Mouse (Mus musculus) macrophage (primary cell): ENCODE results near the gene Wdr20. TPM values are rescaled to one million over a fixed set of nuclear protein-coding genes. Genes with fewer than 3 reads are reported as not detected.
A peak's percentile ranks its signal among the peaks of the same experiment; 100 is the strongest.

ENCODE experiments used
- H3K27ac ChIP-seq: fragments of 350-480 bp; formaldehyde crosslinking; 2 replicates; pipeline ENCODE4 v1.9.0; 2021
- H3K36me3 ChIP-seq: fragments of 350-480 bp; formaldehyde crosslinking; 2 replicates; pipeline ENCODE4 v1.9.0; 2021; ENCODE audit errors: inconsistent target
- H3K4me3 ChIP-seq: fragments of 350-480 bp; formaldehyde crosslinking; 2 replicates; pipeline ENCODE4 v1.9.0; 2021; ENCODE audit errors: inconsistent target
- H3K79me2 ChIP-seq: fragments of 350-480 bp; formaldehyde crosslinking; 2 replicates; pipeline ENCODE4 v1.9.0; 2021; ENCODE audit errors: inconsistent target
- WGBS: methylation state at CpG from one replicate; pipeline ENCODE4 v1.1.7; 2026; ENCODE audit warnings: inconsistent platforms; ENCODE audit not compliant: missing documents; 5-methylcytosine and 5-hydroxymethylcytosine counted together
- polyA plus RNA-seq: library from polyadenylated mRNA; stranded (reverse); fragments of 250-400 nt; gene quantifications from 3 replicates; pipeline ENCODE4 v1.2.4, GENCODE M21; 2018; ENCODE audit warnings: inconsistent platforms

Gene Wdr20
- polyA plus RNA-seq, 1 experiment from 2014 or later: 20.6 TPM

DNA sequence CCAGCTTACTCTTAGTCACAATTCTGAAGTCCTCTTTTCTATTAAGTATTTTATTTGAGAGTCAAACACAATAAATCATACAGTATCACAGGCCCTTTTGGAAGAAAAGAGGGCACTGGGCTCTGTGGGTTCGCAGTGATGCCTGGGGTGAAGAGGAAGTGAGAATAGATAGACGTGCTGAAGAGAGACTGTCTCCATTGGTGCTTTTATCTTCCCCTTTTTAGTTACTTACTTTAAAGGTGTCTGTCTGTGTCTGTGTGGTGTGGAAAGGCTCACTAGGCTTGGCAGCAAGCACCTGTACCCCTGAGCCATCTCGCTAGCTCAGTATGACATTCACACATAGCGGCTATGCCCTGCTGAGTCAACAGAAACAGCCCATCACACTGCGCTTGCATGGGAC is 40.1 kb downstream of the Wdr20 start:
- peaks cover 78% of the 10 kb centered on the region for H3K79me2 ChIP-seq
- 35% methylated on average over 5 of the region's 5 CpGs for WGBS
- peak overlapping the region; percentile 74 for H3K27ac ChIP-seq
- H3K4me3 ChIP-seq: no peak overlapping the region
- H3K36me3 ChIP-seq: peaks cover 16% of the 10 kb centered on the region; the same call in 1 of the 2 replicates

GRCm38 (mm10) chr12:110779296-110779695 is 41.6 kb downstream of the Wdr20 start:
- Histone ChIP-seq H3K27ac (no peak overlapping the region), H3K36me3 (peaks cover 16% of the 10 kb centered on the region; the same call in 1 of the 2 replicates)
- WGBS: 61% methylated on average over 7 of the region's 7 CpGs

GRCm38 (mm10) chr12:110781181-110781580 is 43.4 kb downstream of the Wdr20 start:
- peaks cover 21% of the 10 kb centered on the region; the same call in 1 of the 2 replicates for H3K36me3 ChIP-seq
- 99% methylated on average over 8 of the region's 8 CpGs for WGBS
- H3K27ac ChIP-seq: no peak overlapping the region
- no peak overlapping the region for H3K4me3 ChIP-seq
- H3K79me2 ChIP-seq: peaks cover 63% of the 10 kb centered on the region

More at GRCm38 (mm10) chr12:110779296-110779695, 41.6 kb downstream of the Wdr20 start:
- no peak overlapping the region for H3K4me3 ChIP-seq
- peaks cover 64% of the 10 kb centered on the region for H3K79me2 ChIP-seq

DNA sequence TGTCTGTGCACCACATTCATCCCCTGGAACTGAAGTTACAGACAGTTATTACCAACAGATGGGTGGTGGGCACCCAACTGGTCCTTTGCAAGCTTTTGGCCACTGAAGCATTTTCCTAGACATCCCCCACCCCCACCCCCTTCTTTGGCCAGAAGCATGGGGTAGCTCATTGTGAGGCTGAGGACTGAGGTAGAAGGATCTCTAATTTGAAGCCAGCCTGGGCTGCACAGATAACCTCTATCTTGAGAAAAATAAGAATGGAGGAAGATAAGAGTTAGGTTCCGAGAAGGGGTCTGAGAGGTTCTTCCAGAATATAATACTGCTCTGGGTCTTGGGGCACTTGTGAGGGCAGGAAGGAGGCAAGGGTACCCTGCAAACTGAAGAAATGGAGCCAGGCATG is 44.5 kb downstream of the Wdr20 start:
- Histone ChIP-seq H3K27ac (no peak overlapping the region), H3K4me3 (no peak overlapping the region), H3K79me2 (peaks cover 63% of the 10 kb centered on the region), H3K36me3 (peaks cover 21% of the 10 kb centered on the region; the same call in 1 of the 2 replicates)
- 93% methylated on average over 1 of the region's 1 CpGs for WGBS

- WGBS: no CpG with 5 or more reads among the region's 2 CpGs
- Histone ChIP-seq H3K79me2 (peaks cover 65% of the 10 kb centered on the region; the same call in 1 of the 2 replicates), H3K4me3 (no peak overlapping the region), H3K36me3 (peaks cover 21% of the 10 kb centered on the region; the same call in 1 of the 2 replicates), H3K27ac (no peak overlapping the region)
These were observed 46.5 kb downstream of the Wdr20 start for GRCm38 (mm10) chr12:110784211-110784610.

DNA sequence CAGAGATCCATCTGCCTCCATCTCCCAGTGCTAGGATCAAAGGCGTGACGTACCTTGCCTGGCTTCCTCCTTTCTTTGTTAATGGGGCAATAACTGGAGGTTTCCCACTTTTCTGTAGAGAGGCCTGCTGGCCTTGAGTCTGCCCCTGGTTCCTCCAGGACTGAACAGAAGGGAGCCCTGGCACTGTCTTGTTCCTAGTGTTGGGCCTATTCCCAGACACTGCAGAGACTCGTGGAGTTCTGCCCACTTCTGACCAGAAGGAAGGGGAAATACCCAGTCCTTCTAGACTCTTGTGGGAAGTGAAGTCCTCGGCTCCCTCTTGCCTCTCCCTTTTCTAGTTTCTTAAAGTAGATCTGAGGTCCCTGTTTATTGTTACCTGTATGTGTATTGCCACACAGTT is 48.5 kb downstream of the Wdr20 start:
- Histone ChIP-seq H3K79me2 (peaks cover 70% of the 10 kb centered on the region; the same call in 1 of the 2 replicates), H3K4me3 (no peak overlapping the region), H3K27ac (no peak overlapping the region), H3K36me3 (peaks cover 12% of the 10 kb centered on the region; the same call in 1 of the 2 replicates)
- 72% methylated on average over 4 of the region's 4 CpGs for WGBS

DNA sequence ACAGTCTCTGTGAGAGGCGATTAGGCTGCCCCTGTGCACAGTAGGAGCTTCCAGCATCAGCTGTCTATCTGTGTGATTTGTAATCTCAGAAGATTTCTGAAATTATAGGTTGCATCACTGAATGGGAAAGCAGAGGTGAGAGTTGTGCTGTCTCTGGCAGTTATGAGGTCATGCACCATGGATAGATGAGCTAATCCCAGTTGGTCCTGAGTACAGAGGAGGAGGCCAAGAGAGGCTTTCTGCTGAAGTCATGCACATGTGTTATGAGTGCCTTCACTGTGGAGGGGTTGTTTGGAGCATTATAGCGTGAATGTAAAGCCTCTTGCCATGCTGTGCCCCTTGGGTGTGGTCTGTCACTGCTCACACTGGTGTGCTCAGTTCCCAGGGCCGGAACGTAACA is 52.8 kb downstream of the Wdr20 start:
- peaks cover 66% of the 10 kb centered on the region; the same call in 1 of the 2 replicates for H3K79me2 ChIP-seq
- no peak overlapping the region for H3K27ac ChIP-seq
- WGBS: 93% methylated on average over 4 of the region's 4 CpGs
- H3K36me3 ChIP-seq: peaks cover 19% of the 10 kb centered on the region; the same call in 1 of the 2 replicates
- H3K4me3 ChIP-seq: no peak overlapping the region

DNA sequence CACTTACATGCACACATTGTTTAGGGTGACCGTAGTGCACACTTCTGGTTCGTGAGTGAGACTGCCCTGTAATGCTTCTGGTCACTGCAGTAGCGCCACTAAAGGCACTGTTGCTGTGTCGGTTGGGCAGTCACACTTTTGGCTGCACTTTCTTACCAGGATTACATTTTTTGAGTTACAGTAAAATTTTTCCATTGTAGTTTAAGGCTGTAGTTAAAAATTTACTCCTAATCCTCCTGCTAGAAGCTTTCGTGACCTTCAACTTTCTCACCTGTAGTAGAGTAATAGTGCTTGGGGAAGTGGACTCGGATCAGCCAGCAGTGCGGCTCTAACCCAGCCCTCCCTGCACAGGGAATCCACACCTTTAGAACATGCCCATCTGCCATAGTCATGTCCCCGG is 53.3 kb downstream of the Wdr20 start:
- H3K4me3 ChIP-seq: no peak overlapping the region
- H3K36me3 ChIP-seq: peaks cover 19% of the 10 kb centered on the region; the same call in 1 of the 2 replicates
- 95% methylated on average over 8 of the region's 8 CpGs for WGBS
- H3K27ac ChIP-seq: no peak overlapping the region
- peaks cover 63% of the 10 kb centered on the region; the same call in 1 of the 2 replicates for H3K79me2 ChIP-seq

DNA sequence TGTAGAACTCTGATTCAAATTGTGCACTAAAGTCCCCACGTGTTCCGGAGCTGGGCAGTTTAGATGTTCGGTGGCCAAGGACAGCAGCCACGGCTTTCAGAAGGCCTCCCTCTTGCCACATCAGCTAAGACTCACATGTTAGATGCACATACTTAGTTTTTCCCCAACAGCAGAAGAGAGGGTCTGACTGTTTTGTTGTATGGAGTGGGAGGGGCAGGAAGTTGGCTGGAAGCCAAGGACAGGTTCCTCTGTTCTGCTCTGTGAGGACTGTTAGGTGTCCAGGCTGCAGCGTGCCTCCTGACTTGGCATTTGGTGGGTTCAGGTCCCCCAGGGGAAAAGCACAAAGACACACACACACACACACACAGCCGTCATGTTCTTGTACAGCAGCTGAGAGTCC is 57.3 kb downstream of the Wdr20 start:
- Histone ChIP-seq H3K79me2 (peaks cover 25% of the 10 kb centered on the region; the same call in 1 of the 2 replicates), H3K36me3 (peaks cover 19% of the 10 kb centered on the region; the same call in 1 of the 2 replicates), H3K27ac (no peak overlapping the region), H3K4me3 (no peak overlapping the region)
- 92% methylated on average over 6 of the region's 6 CpGs for WGBS

GRCm38 (mm10) chr12:110796748-110797147 is 59.0 kb downstream of the Wdr20 start:
- 70% methylated on average over 6 of the region's 6 CpGs for WGBS
- peaks cover 11% of the 10 kb centered on the region; the same call in 1 of the 2 replicates for H3K79me2 ChIP-seq
- H3K4me3 ChIP-seq: no peak overlapping the region
- peaks cover 19% of the 10 kb centered on the region; the same call in 1 of the 2 replicates for H3K36me3 ChIP-seq
- no peak overlapping the region for H3K27ac ChIP-seq

- Histone ChIP-seq H3K4me3 (no peak overlapping the region), H3K79me2 (peaks cover 7% of the 10 kb centered on the region; the same call in 1 of the 2 replicates), H3K27ac (no peak overlapping the region), H3K36me3 (peaks cover 17% of the 10 kb centered on the region; the same call in 1 of the 2 replicates)
- 90% methylated on average over 6 of the region's 6 CpGs for WGBS
These were observed 59.5 kb downstream of the Wdr20 start for GRCm38 (mm10) chr12:110797202-110797601.

DNA sequence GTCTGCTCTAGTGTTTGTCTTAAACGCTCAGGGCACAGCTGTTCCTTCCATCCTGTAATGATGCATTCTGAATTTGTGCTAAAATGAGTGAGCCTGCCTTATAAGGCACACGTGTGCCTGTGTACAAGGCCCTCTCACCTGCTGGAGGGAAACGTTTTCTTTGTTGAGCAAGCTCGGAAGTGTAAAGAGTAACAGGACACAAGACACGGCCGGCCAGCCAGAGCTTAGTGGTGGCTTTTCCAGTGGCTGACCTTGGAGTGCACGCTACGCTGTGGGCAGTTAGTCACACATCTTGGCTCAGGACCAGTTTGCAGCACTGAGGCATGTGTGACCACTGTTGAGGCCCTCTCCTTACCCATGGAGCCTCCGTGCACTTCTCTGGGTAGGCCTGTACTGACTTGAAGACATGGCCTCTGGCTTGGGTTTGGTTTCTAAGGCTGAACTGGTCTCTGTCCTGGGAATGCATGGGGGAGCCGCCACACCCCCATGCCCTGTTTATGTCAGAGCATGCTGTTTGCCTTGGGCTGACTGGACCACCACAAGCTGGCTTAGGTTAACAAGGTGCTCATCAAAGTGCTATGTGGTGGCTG is 60.2 kb downstream of the Wdr20 start:
- no peak overlapping the region for H3K27ac ChIP-seq
- no peak overlapping the region for H3K4me3 ChIP-seq
- WGBS: 90% methylated on average over 10 of the region's 10 CpGs
- H3K79me2 ChIP-seq: peaks cover 4% of the 10 kb centered on the region; the same call in 1 of the 2 replicates
- peaks cover 9% of the 10 kb centered on the region; the same call in 1 of the 2 replicates for H3K36me3 ChIP-seq

DNA sequence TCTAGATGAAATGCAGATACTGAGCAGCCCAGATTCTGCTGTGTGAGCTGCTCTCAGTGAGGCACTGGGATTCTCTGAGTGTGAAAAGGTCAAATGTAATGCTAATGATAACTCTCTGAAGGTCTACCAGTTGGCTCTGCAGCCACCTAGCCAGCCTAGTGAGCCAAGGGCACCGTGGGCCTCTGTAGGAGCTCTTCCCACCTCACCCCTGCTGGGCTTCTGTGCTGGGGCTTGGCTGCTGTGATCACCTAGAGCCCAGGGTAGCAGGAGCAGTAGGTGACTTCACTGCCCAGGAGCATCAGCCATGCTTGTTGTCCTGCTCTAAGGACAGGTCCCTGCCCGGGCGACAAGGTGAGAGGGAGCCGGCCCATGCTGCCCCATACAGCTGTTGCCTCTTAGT is 61.5 kb downstream of the Wdr20 start:
- H3K4me3 ChIP-seq: no peak overlapping the region
- WGBS: 90% methylated on average over 4 of the region's 4 CpGs
- H3K79me2 ChIP-seq: peaks cover 4% of the 10 kb centered on the region; the same call in 1 of the 2 replicates
- H3K27ac ChIP-seq: no peak overlapping the region
- 0 out of 2 replicates have a peak, but pooled peaks cover 6% of the 10 kb centered on the region for H3K36me3 ChIP-seq

- no peak overlapping the region for H3K4me3 ChIP-seq
- 97% methylated on average over 10 of the region's 10 CpGs for WGBS
- peaks cover 4% of the 10 kb centered on the region; the same call in 1 of the 2 replicates for H3K79me2 ChIP-seq
- no peak overlapping the region for H3K27ac ChIP-seq
- no peaks in the 10 kb centered on the region for H3K36me3 ChIP-seq
These were observed 64.2 kb downstream of the Wdr20 start for GRCm38 (mm10) chr12:110801876-110802464.
